Mouse (Mus musculus): ENCODE data around the gene Gpd1l.

The Gpd1l gene

DNA sequence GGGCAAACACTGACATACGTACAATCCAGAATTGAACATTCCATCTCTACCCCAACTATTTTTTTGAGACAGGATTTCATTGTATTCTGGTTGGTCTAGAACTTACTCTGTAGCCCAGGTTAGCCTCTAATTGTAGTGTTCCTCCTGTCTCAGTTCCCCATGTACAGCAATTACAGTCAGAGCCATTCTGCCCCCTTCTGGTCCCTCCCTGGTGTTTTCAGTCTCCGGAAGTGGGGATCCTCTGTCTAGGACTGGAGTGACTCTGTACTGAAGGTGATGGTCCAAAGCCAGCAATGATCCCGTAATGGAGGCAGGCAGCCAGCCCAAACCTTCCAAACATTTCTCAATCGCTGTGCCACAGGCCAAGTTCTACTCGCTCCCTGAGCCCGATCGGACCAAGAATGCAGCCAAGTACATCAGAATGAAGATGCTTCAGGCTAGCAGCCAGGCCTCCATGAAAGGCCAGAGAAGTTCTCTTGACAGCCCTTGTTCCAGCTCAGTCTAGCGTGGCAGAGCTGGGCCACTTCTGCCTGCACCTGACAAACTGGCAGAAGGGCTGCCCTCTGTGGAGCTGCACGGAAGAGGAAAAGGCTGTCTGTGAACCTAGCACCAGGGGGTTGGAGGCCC, 3.2 kb downstream of the Gpd1l start:
- DNase-seq (ENCODE audit: extremely low spot score, low read depth, low spot score): no peak

DNA sequence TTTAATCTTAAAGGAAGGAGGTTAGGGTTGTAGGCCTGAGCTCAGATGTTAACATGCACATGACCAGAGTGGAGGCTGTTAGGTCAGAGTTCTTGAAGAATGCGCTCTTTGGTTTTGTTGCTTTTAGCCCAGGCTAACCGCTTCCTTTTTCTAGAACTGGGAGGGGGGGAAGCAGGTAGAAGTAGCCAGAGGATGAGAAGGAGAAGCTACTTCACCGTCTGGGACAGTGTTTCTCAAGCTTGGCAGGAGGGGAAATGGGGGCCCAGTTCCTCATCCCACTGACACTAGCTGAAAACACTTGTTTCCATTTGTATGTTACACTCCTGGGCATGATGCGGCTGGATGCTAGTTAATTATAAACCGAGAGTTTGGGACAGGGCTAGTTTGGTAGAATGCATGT, 8.2 kb downstream of the Gpd1l start:
- DNase-seq (ENCODE audit: extremely low spot score, low read depth, low spot score): no peak

DNA sequence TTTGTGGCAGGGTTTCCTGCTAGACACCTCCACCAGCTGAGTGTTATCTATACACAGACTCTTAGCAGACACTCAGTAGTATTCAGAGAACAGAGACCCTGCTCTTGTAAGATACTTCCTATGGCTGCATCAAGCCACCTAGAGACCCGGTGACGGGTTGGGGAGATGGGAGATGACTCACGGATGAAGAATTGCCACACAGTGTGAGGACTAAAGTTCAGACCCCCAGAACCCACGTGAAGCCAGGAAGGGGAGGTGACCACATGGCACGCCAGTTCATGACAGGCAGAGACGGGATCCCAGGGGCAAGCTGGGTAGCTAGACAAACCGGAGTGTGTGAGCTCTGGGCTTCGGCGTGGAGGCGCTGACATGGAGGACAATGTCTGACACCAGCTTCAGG, 8.7 kb downstream of the Gpd1l start:
- no peak for DNase-seq (ENCODE audit: extremely low spot score, low read depth, low spot score)

DNA sequence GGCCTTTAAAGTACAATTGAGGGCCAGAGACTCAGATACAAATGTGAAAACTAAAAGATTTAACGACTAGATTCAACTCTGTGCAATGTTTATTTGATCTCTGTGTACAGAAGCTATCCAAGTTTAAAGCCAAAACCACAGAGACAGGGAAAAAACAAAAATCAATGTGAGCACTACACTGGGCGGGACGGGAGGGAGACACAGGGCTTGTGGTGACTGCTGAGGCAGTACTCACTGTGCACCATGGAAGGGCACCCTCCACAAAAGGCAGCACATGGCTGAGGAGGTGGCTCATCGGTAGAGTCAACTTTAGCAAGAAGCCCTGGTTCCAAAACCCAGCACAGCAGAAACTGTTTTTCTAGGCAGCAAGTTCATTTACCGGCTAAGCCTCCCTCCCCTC, 9.3 kb downstream of the Gpd1l start:
- DNase-seq (ENCODE audit: extremely low spot score, low read depth, low spot score): no peak

DNA sequence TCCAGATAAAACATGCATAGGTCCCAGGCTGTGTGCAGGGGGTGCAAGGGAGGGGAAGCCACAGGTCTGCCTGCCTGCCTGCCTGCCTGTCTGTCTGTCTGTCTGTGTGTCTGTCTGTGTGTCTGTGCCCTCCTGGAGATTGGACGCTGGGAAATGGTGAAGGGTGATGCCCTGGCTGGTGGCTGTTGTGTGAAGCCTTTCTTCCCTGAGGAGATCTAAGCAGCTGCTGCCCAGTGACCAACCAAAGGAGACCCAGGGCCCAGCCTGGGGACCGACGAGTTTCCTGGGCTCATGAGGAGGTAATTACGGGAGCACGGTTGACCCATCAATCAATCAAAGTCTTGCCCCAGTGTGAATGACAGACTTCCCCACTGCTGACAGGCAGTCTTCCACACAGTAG, 11.6 kb downstream of the Gpd1l start:
- DNase-seq (ENCODE audit: extremely low spot score, low read depth, low spot score): no peak

DNA sequence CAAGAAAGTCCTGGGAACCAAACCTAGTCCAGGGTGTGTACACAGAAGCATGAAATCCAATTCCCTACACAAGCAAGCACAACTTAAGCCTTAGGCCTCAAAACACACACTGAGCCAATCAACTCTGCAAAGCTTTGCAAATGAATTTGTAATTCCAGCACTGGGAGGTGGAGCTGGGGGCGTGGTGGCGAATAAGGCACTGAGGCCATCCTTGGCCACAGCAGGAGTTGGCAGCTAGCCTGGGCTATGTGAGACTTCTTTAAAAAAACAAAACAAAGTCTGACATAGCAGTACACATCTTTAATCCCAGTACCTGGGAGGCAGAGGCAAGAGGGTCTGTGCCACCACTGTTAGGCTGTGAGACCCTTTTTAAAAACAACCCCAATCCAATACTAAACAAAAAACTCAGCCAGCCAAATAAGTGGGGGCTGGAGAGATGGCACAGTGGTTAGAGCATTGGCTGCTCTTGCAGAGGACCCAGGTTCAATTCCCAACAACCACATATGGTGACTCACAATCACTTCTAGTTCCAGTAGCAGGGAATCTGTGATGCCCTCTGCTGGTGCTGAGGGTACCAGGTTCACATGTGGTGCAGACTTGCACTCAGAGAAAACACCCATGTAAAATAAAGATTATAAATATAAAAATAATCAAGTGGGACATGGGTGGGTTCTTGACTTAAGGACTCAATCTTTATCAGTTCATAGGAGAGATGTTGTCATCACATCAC, 12.3 kb downstream of the Gpd1l start:
- no peak for DNase-seq (ENCODE audit: extremely low spot score, low read depth, low spot score)

DNA sequence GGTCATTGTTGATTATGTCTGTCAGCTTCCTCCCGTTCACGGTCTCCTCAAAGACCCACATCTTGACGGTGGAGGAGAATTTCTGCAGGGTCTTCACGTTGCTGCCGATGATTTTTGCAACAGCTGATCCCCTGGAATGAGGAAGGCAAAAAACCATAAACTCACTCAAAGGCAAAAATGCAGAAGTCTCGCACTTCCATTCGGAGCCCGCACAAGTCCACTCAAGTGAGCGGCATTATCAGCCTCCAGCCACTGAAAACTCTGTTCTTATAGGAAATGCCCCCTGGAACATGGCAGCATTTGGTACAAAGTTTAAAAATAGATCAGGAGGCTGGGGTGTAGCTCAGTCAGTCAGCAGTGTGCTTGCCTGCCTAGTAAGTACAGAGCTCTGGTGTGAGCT, 13.2 kb downstream of the Gpd1l start:
- no peak for DNase-seq (ENCODE audit: extremely low spot score, low read depth, low spot score)

DNA sequence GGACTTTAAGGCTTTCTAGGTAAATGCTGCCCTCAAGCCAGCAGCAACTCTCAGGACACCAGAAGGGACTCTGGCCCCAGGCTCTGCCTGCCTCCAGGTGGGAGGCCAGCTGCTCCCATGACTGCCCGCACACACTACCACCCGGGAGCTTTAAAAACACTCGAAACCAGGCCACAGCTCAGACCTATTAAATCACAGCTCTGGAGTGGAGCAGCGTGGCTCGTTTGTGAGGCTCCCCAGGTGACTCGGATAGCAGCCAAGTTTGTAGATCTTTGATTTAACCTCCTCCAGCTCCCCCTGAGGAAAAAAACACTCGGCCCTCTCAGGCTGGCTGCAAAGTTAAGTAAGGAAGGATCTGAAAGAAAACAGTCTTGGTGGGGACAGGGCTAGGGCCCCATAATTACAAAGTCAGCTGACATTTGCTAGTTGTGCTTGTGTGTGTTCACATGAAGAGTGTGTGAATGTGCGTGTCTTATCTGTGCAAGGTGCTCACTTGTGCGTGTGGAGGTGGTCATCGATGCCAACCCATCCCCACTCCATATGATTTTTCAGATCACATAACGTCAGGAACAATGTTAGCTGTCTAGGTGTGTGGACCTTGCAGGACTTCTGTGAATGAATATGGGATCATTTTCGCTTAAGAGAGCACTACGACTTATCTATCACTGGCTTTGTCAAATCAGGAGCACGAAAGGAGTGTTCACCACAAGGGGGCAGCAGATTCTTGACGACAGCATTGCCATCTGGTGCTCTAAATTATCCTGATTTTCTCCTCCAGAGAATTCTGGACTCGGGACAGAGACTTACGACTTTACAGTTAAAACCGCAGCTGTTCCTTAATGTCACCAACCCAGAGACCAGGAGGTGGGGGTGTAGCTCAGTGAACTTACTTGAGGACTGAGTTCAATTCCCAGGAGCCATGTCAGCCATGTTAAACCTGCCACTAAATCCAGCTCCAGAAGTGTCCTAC, 20.8 kb downstream of the Gpd1l start:
- peak; percentile 86 for DNase-seq (ENCODE audit: extremely low spot score, low read depth, low spot score)

DNA sequence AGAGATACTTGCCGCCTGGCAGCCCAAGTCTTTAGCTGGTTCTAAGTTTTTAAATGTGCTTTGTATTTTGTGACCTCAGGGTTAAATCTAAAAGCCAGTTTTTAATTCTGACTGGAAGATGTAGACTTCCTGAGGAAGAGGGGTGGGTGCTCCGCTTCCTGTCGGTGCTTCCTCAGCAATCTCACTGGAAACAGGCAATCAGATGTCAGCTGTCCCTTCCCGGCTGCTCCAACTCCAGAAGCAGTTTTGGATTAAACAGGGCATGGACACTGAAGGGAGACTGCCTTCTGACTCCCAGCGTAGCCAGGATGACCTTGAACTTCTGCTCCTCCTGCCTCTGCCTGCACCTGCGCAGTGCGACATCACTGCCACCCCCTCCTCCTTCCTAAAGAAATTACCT, 26.3 kb downstream of the Gpd1l start:
- no peak for DNase-seq (ENCODE audit: extremely low spot score, low read depth, low spot score)

DNA sequence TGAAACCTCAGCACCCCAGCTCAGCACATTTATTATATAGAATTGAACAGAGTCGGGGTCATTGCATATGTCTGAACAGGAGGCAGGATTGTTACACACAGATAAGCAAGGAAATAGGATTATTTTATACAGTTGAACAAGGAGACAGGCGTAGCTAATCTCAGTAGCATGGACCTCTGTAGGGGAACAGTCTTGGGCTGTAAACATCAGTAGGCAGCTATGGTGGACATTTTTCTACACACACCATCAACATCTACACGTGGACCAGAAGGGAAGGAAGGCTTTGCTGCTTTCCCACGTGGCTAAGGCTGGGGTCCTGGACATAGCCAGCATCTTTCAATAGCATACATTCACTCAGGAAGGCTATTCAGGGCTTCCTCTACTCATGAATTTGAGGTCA, 37.9 kb downstream of the Gpd1l start:
- DNase-seq (ENCODE audit: extremely low spot score, low read depth, low spot score): no peak

DNA sequence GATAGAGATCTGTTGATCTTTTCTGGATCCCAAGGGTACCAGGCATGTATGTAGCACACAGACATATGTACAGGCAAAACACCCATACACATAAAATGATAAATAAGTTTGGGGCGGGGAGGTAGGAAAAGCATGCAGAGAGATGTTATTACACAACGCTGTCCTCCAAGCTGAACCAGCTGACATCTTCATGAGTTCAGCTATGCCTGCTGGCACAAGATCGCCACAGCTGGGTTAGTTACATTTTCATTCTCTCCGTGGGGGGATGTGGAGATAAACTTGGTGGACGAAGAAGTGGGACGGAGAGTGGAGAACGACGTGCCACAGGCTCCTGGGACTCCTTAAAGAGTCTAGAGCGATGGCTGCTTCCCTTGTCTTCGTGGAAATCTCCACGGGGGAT, 40.8 kb downstream of the Gpd1l start:
- DNase-seq (ENCODE audit: extremely low spot score, low read depth, low spot score): no peak

DNA sequence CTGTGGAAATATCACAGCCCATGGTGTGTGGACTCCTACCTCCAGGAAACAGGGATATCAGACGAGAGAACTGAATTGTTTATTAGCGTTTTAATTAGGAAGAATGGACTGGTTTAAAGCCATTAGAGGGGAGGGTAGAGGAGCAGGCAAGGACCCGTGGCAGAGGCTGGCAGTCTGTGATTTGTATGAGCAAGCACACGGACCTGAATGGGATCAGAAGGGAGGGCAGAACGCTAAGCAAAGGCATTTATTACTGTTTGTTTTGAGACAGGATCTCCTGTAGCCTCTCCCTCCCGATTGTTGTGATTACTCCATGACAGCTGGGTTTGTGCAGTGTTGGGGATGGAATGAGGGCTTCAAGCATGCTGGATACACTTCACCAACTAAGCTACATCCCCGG, 43.4 kb downstream of the Gpd1l start:
- no peak for DNase-seq (ENCODE audit: extremely low spot score, low read depth, low spot score)

DNA sequence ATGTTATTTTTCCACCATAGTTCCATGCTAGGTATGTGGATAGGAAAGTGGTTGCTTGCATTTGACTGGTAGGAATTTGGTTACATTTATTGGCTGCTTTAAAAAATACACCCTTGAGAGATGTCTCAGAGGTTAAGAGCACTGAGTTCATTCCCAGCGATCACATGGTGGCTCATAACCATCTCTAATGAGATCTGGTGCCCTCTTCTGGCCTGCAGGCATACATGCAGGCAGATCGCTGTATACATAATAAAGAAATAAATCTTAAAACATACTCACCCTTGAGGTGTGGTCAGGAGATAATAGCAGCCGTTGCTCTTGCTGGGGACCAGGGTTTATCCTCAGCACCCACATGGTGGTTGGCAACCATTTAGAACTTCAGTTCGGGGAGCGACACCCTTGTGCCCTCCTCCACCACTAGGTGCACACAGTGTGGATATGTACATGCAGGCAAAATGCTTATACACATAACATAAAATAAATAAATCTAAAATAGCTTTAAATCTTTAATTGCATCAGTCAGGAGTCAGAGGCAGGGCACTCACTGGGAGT, 44.9 kb downstream of the Gpd1l start:
- DNase-seq (ENCODE audit: extremely low spot score, low read depth, low spot score): no peak

DNA sequence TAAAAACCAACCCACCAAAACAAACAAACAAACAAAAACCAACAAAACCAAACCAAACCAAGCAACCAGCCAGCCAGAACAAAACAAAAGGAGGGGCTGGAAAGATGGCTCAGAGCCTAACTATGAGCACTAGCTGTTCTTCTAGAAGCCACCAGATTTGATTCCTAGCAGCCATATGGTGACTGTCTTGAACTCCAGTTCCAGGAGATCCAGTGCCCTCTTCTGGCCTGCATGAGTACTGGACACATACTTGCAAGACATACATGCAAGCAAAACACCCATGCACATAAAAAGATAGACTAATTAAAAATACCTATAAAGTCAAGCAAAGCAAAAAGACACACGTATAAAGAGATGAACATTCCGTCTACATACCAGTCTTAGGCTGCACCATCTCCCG, 46.1 kb downstream of the Gpd1l start:
- no peak for DNase-seq (ENCODE audit: extremely low spot score, low read depth, low spot score)

DNA sequence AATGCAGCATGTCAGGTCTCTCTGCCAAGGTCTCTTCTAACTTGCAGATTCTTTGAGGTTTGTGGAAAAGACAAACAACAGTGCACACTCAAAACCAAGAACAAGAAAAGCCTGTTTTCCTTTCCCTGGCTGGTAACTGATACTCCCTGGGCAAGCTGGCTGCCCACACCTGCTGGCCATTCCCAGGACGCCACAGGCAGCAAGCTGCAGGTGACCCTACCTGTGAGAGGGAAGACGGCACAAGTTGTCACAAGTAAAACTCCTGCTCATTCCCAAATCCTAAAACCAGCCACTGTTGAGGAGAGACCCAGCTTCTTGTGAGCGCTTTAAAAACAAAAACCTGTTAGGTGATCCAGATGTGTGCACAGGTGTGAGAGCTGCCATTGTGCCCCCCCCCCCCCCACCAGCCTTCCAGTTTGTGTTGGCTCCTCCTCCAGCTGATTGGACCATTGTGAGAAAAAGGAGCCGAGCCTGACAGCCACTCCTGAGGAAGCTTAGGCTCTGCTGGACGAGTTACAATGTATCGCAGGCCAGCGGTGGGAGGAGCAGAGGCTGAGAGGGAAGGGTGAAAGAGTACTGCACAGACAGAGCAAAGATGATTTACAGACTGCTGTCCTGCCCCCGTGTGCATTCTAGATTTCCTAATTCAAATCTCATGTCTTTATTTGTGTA, 47.7 kb downstream of the Gpd1l start:
- DNase-seq (ENCODE audit: extremely low spot score, low read depth, low spot score): no peak

DNA sequence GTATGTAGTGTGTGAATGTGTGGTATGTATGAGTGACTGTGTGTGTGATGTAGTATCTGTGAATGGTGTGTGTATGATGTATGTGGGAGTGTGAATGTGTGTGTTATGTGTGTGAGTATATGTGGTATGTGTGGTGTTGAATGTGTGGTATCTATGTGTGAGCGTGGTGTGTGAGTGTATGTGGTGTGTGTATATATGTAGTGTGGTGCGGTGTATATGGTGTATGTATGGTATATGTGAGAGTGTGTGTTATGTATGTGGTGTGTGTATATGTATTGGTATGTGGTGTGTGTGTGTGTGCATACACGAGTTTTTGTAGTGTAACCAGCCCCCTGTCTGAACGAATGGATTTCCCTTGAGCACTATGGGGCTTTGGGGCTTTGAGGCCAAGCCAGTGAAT, 48.2 kb downstream of the Gpd1l start:
- DNase-seq (ENCODE audit: extremely low spot score, low read depth, low spot score): no peak

DNA sequence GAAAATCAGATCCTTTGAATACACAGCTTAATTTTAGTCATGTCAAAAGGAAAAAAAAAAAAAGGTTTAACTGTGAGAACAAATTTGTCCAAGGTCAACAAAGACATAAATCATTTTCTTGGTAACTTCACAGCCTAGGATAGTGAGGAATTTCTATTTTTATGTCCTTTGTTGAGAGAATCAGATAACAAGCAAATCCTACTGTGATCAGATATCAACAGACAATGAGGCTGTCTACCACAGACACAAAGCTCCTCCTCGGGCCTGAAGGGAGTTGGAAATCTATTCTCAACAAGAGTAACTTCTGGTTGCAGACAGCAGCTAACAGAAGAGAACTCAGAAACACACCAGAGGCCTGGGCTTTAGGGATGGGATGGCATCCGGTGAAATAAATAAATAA, 51.8 kb downstream of the Gpd1l start:
- DNase-seq (ENCODE audit: extremely low spot score, low read depth, low spot score): no peak

DNA sequence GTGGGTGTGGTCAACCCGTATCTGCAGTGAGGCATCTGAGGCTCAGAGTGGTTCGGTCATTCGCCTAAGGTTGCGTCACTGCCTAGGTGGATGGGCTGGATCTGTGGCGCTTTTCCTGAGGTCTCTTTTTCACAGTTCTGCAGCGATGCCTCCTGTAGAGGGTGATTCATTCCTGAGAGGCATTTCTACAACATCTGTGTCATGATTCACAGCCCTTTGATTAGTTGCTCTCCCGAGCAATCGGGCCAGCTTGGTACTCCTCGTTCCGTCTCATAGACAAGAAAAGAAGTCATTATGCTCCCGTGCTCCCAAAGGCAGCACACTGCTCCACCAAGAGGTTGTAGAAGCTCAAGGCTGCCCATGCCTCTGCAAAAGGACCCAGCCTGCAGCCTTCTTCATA, 78.5 kb downstream of the Gpd1l start:
- DNase-seq (ENCODE audit: extremely low spot score, low read depth, low spot score): no peak

DNA sequence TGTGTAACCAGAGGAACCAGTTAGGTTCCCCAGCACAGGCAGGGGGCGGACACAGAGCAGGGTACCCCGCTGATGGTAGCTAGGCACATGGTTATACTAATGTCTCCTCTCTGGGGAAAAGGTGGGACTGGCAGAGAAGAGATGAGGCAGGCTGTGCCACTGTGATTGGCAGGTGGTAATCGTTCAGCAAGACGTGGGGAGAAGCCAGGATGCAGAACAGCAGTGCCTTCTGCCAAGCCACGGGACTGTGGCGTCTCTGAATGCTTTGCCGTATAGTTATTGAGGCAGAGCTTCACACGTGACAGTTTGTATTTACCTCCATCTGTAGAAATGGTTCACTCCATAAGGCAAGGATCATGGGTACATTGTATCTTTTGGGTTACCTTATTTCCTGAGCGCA, 79.1 kb downstream of the Gpd1l start:
- DNase-seq (ENCODE audit: extremely low spot score, low read depth, low spot score): no peak

DNA sequence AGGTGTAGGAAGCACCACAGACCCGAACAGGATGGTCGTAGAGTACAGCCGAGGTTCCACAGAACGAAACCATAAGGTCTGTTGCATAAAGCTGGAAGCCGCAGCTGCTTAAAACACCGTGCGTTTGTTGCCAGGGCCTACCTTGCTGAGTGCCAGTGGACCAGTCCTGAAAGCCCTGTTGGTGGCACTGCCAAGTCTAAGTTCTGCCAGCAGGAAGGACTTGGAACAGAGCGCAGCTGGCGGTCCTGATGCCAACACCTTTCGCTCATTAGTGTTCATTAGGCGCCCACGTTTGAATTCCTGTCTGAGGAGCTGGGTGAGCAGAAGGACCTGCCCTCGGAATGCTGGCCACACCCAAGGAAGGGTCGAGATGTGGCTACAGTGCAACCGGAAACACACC, 80.5 kb downstream of the Gpd1l start:
- DNase-seq (ENCODE audit: extremely low spot score, low read depth, low spot score): no peak

Measured in hindlimb bud, embryonic 11.5 days (tissue).